Mouse (Mus musculus) kidney, embryonic 15.5 days (tissue): Measurements from ENCODE around the gene Dennd6b. TPM values are rescaled to one million over a fixed set of nuclear protein-coding genes. Genes with fewer than 3 reads are reported as not detected.

Experiments used
- ATAC-seq: fragments of 200-750 bp; cut with Nextera tagmentation; replicated peaks from 2 replicates; pipeline ENCODE4 v1.8.0; 2017; ENCODE audit warnings: moderate TSS enrichment; ENCODE audit not compliant: low FRiP score
- H3K27ac ChIP-seq: fragments of 300-500 bp; sonication (generic); 2 replicates; pipeline ENCODE4 v1.5.1; 2015; ENCODE audit warnings: mild to moderate bottlenecking, inconsistent platforms
- H3K27me3 ChIP-seq: fragments of 300-500 bp; sonication (generic); 2 replicates; pipeline ENCODE4 v1.6.1; 2015; ENCODE audit warnings: inconsistent platforms
- H3K36me3 ChIP-seq: fragments of 300-500 bp; sonication (generic); 2 replicates; pipeline ENCODE4 v1.6.1; 2015; ENCODE audit warnings: inconsistent platforms
- H3K4me1 ChIP-seq: fragments of 300-500 bp; sonication (generic); 2 replicates; pipeline ENCODE4 v1.6.1; 2015; ENCODE audit warnings: inconsistent platforms
- H3K4me2 ChIP-seq: fragments of 300-500 bp; sonication (generic); 2 replicates; pipeline ENCODE4 v1.6.1; 2015; ENCODE audit warnings: moderate library complexity, mild to moderate bottlenecking, inconsistent platforms
- H3K4me3 ChIP-seq: fragments of 300-500 bp; sonication (generic); replicated peaks from 2 replicates; pipeline ENCODE4 v1.5.1; 2015; ENCODE audit warnings: mild to moderate bottlenecking, inconsistent platforms
- H3K9ac ChIP-seq: fragments of 300-500 bp; sonication (generic); 2 replicates; pipeline ENCODE4 v1.6.1; 2015; ENCODE audit warnings: mild to moderate bottlenecking, inconsistent platforms
- H3K9me3 ChIP-seq: fragments of 300-500 bp; sonication (generic); replicated peaks from 2 replicates; pipeline ENCODE4 v1.6.1; 2016; ENCODE audit warnings: inconsistent platforms
- WGBS: fragments of 180-500 bp; shearing (Covaris S2); methylation state at CpG from one replicate; pipeline ENCODE4 v1.1.7; 2015; ENCODE audit warnings: mixed read lengths; 5-methylcytosine and 5-hydroxymethylcytosine counted together
- polyA plus RNA-seq: library from polyadenylated mRNA; unstranded; fragments of >200 nt; fragmentation: Nextera tagmentation; extraction: Ambion mirVana; gene quantifications from 2 replicates; pipeline ENCODE4 v1.2.1, GENCODE M21; 2015

Dennd6b gene
- polyA plus RNA-seq, 1 experiment from 2014 or later, result 19.2 TPM

GRCm38 (mm10) chr15:89180081-89180541 lies 16.2 kb downstream of the Dennd6b start:
- H3K4me2 ChIP-seq, result peak overlapping the region; percentile 85
- peaks cover 71% of the 10 kb centered on the region for H3K4me1 ChIP-seq
- 0 out of 2 replicates have a peak, but pooled peaks cover under 1% of the 10 kb centered on the region for H3K36me3 ChIP-seq
- peak overlapping the region; percentile 96 for H3K27ac ChIP-seq
- no peaks in the 10 kb centered on the region for H3K27me3 ChIP-seq
- no peaks in the 10 kb centered on the region for H3K9me3 ChIP-seq
- H3K9ac ChIP-seq, result peak overlapping the region; percentile 90
- peak; percentile 10 for ATAC-seq
- peak overlapping the region; percentile 91 for H3K4me3 ChIP-seq
- under 1% methylated on average over 26 of the region's 26 CpGs for WGBS

- no peak for ATAC-seq
- peak overlapping the region; percentile 91 for H3K4me3 ChIP-seq
- peaks cover 76% of the 10 kb centered on the region for H3K4me1 ChIP-seq
- H3K9me3 ChIP-seq, result no peaks in the 10 kb centered on the region
- H3K27me3 ChIP-seq, result no peaks in the 10 kb centered on the region
- H3K4me2 ChIP-seq, result peak overlapping the region; percentile 85
- H3K36me3 ChIP-seq, result no peaks in the 10 kb centered on the region
- WGBS, result 5% methylated on average over 6 of the region's 6 CpGs
- H3K27ac ChIP-seq, result peak overlapping the region; percentile 96
- peak overlapping the region; percentile 90 for H3K9ac ChIP-seq
These were observed 16.7 kb downstream of the Dennd6b start for GRCm38 (mm10) chr15:89179630-89179964.

- under 1% methylated on average over 16 of the region's 16 CpGs for WGBS
- Histone ChIP-seq H3K9ac (peak overlapping the region; percentile 90), H3K4me3 (peak overlapping the region; percentile 91), H3K4me2 (peak overlapping the region; percentile 85), H3K9me3 (no peaks in the 10 kb centered on the region), H3K27me3 (no peaks in the 10 kb centered on the region), H3K27ac (peak overlapping the region; percentile 96), H3K36me3 (no peaks in the 10 kb centered on the region), H3K4me1 (peaks cover 81% of the 10 kb centered on the region)
- ATAC-seq, result peak; percentile 68
These were observed 17.2 kb downstream of the Dennd6b start for GRCm38 (mm10) chr15:89178954-89179629.

- Histone ChIP-seq H3K4me3 (peak overlapping the region; percentile 91), H3K36me3 (no peaks in the 10 kb centered on the region), H3K9me3 (no peaks in the 10 kb centered on the region), H3K4me2 (peak overlapping the region; percentile 85), H3K27ac (peak overlapping the region; percentile 96), H3K9ac (peak overlapping the region; percentile 90), H3K27me3 (no peaks in the 10 kb centered on the region), H3K4me1 (peaks cover 88% of the 10 kb centered on the region)
- ATAC-seq, result no peak
- WGBS, result 70% methylated on average over 7 of the region's 7 CpGs
These were observed 17.9 kb downstream of the Dennd6b start for GRCm38 (mm10) chr15:89178260-89178860.

GRCm38 (mm10) chr15:89177576-89178259 lies 18.6 kb downstream of the Dennd6b start:
- H3K4me1 ChIP-seq, result peaks cover 89% of the 10 kb centered on the region
- no peaks in the 10 kb centered on the region for H3K27me3 ChIP-seq
- no peaks in the 10 kb centered on the region for H3K9me3 ChIP-seq
- H3K4me3 ChIP-seq, result peak overlapping the region; percentile 91; the same call in 1 of the 2 replicates
- peak overlapping the region; percentile 96 for H3K27ac ChIP-seq
- WGBS, result 70% methylated on average over 4 of the region's 4 CpGs
- H3K4me2 ChIP-seq, result peak overlapping the region; percentile 85
- no peak for ATAC-seq
- H3K9ac ChIP-seq, result no peak overlapping the region
- no peaks in the 10 kb centered on the region for H3K36me3 ChIP-seq

- peak overlapping the region; percentile 13; the same call in 1 of the 2 replicates for H3K4me3 ChIP-seq
- H3K27me3 ChIP-seq, result no peaks in the 10 kb centered on the region
- no peak for ATAC-seq
These were observed 19.2 kb downstream of the Dennd6b start for GRCm38 (mm10) chr15:89177121-89177520.

GRCm38 (mm10) chr15:89175411-89176155 lies 20.7 kb downstream of the Dennd6b start:
- Histone ChIP-seq H3K4me1 (peaks cover 90% of the 10 kb centered on the region), H3K36me3 (no peaks in the 10 kb centered on the region), H3K9me3 (no peaks in the 10 kb centered on the region), H3K27me3 (no peaks in the 10 kb centered on the region), H3K4me3 (no peak overlapping the region), H3K4me2 (no peak overlapping the region), H3K27ac (no peak overlapping the region), H3K9ac (no peak overlapping the region)
- 73% methylated on average over 13 of the region's 13 CpGs for WGBS
- no peak for ATAC-seq

More at GRCm38 (mm10) chr15:89177121-89177520, 19.2 kb downstream of the Dennd6b start:
- Histone ChIP-seq H3K4me2 (peak overlapping the region; percentile 85), H3K4me1 (peaks cover 89% of the 10 kb centered on the region), H3K9me3 (no peaks in the 10 kb centered on the region), H3K36me3 (no peaks in the 10 kb centered on the region), H3K27ac (peak overlapping the region; percentile 96), H3K9ac (no peak overlapping the region)
- 14% methylated on average over 5 of the region's 5 CpGs for WGBS

GRCm38 (mm10) chr15:89174889-89175339 lies 21.4 kb downstream of the Dennd6b start:
- 44% methylated on average over 11 of the region's 11 CpGs for WGBS
- H3K27me3 ChIP-seq, result no peaks in the 10 kb centered on the region
- H3K9me3 ChIP-seq, result no peaks in the 10 kb centered on the region
- no peak overlapping the region for H3K4me3 ChIP-seq
- no peak overlapping the region for H3K4me2 ChIP-seq
- peaks cover 97% of the 10 kb centered on the region for H3K4me1 ChIP-seq
- no peak overlapping the region for H3K9ac ChIP-seq
- no peak for ATAC-seq
- no peaks in the 10 kb centered on the region for H3K36me3 ChIP-seq
- no peak overlapping the region for H3K27ac ChIP-seq

- under 1% methylated on average over 15 of the region's 15 CpGs for WGBS
- H3K4me3 ChIP-seq, result peak overlapping the region; percentile 57
- no peaks in the 10 kb centered on the region for H3K27me3 ChIP-seq
- no peaks in the 10 kb centered on the region for H3K9me3 ChIP-seq
- peaks cover 98% of the 10 kb centered on the region for H3K4me1 ChIP-seq
- H3K27ac ChIP-seq, result peak overlapping the region; percentile 66
- peak; percentile 63 for ATAC-seq
- no peaks in the 10 kb centered on the region for H3K36me3 ChIP-seq
- H3K4me2 ChIP-seq, result peak overlapping the region; percentile 99
- H3K9ac ChIP-seq, result peak overlapping the region; percentile 62
These were observed 22.4 kb downstream of the Dennd6b start for GRCm38 (mm10) chr15:89173906-89174214.

- Histone ChIP-seq H3K36me3 (peaks cover 2% of the 10 kb centered on the region), H3K27ac (peak overlapping the region; percentile 66), H3K9ac (peak overlapping the region; percentile 62), H3K4me1 (peaks cover 98% of the 10 kb centered on the region), H3K4me2 (peak overlapping the region; percentile 99), H3K9me3 (no peaks in the 10 kb centered on the region), H3K27me3 (no peaks in the 10 kb centered on the region), H3K4me3 (peak overlapping the region; percentile 57)
- ATAC-seq, result peak; percentile 19; the same call in 1 of the 2 replicates
- under 1% methylated on average over 65 of the region's 65 CpGs for WGBS
These were observed 23.0 kb downstream of the Dennd6b start for GRCm38 (mm10) chr15:89173024-89173905.
